Mouse (Mus musculus): ENCODE data around the gene Rad51d. TPM values are rescaled to one million over a fixed set of nuclear protein-coding genes. Genes with fewer than 3 reads are reported as not detected.
A peak's percentile ranks its signal among the peaks of the same experiment; 100 is the strongest.
"Not testable (repeated sequence)": the region's sequence is repeated elsewhere in the genome, so short reads cannot be mapped to it uniquely, and the experiment has no call there.

Rad51d gene
- total RNA-seq, 2 experiments from 2014 or later = 14.7 to 18.0 TPM

DNA sequence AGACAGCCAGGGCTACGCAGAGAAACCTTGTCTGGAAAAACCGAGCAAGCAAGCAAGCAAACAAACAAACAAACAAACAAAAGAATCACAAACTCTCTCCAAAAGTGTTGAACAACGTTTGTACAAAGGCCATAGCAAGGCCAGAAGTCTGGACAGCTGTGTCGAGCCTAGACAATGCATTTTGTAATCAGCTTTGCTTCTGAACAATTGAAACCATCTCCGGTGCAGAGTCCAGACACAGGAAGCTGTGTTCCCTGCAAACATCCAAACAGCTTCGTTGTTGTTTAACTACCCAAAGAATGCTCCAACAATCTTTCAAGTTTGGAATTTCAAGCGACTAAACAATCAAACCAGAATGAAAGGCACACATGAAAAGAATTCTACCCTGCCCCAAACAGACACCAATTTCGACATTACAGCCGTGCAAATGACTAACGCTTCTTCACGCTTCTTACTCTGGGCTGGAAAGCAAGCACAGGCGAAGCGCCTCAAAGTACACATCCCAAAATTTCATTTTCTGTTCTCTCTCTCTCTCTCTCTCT, 33.0 kb downstream of the Rad51d start:
- no peak for DNase-seq (ENCODE audit: low spot score in 2 of 2)

DNA sequence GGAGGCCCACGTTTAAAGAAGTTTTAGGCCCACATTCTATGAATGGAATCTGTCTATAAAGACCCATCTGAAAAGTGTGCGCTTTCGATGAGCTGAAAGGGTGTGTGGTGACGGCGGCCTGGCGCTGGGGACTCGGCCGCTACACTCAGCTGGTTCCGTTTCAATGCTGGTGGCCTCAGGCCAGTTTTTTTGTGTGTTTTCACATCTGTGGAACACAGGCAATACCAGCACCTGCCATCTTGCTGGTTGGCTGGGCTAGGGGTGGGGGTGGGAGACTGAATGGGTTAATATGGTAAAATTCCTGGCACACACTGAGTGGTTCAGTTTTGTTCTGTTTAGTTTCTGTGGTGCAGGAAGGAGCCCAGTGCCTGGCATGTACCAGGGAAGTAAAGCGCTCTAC, 34.4 kb downstream of the Rad51d start:
- DNase-seq (ENCODE audit: low spot score in 2 of 2) = no peak

DNA sequence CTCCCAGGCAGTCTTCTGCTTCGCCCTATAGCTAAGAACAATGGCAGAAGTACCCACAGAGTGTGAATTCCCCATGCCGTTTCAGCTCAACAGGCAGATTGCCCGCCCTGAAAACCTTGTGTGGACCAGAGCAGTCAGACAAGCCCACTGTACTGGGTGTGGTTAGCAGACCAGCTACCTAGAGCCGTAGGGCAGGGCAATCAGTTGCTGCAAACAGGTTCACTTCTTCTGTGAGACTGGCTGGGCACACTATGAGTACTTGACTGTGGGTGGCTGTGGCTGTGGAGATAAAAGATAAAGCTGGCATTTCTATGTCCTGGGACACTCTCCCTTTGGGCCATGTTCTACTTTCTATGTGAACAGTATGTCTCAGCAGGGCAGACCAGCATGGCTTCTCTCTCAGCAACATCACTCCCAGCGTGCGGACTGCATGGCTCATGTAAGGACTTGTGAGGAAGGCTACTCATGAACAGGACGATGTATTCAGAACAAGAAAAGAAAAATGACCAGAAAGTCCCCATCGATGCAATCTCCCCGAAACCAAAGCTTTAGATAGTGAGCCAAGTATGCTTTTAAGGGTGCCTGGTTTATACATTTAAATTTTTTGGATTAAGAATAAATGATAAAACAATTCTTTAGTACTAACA, 35.0 kb downstream of the Rad51d start:
- no peak for DNase-seq (ENCODE audit: low spot score in 2 of 2)

- DNase-seq (ENCODE audit: low spot score in 2 of 2) = no peak
Observed at GRCm38 (mm10) chr11:82854111-82854510, 36.3 kb downstream of the Rad51d start.

DNA sequence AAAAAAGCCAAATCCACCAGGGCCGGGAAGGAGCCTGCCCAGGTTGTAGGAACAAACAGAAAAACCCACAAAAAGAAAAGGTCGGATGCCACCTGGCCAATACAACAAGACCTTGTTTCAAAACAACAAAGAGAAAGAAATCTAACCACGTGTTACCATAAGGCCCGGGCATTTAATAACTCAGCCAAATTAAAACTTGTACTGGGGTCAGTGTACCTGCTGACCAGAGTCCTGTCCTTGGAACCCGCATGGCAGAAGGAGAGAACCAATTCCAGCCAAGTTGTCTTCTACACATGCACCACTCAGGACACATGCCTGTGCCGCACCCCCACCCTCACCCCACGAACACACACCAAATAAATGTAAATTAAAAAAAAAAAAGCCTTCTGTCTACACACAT, 37.5 kb downstream of the Rad51d start:
- no peak for DNase-seq (ENCODE audit: low spot score in 2 of 2)

DNA sequence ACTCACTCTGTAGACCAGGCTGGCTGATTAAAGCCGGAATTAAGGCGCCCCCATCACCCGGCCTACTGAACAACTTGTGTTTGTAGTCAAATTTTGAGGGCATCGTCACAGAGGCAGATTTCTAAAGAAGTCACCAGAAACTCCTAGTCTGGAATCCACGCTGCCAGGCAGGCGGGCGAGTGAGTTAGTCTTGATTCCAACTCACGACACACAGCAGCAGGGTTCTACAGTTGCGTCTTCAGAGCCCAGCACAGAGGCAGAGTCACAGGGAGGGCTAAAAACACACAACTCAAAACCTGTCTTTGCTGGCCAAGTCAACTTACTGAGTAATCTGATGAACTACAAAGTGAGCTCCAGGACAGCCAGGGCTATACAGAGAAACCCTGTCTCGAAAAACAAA, 37.9 kb downstream of the Rad51d start:
- no peak for DNase-seq (ENCODE audit: low spot score in 2 of 2)

- no peak for DNase-seq (ENCODE audit: low spot score in 2 of 2)
Observed at GRCm38 (mm10) chr11:82852115-82852514, 38.3 kb downstream of the Rad51d start.

GRCm38 (mm10) chr11:82850259-82850658, 40.2 kb downstream of the Rad51d start:
- DNase-seq (ENCODE audit: low spot score in 2 of 2) = no peak

DNA sequence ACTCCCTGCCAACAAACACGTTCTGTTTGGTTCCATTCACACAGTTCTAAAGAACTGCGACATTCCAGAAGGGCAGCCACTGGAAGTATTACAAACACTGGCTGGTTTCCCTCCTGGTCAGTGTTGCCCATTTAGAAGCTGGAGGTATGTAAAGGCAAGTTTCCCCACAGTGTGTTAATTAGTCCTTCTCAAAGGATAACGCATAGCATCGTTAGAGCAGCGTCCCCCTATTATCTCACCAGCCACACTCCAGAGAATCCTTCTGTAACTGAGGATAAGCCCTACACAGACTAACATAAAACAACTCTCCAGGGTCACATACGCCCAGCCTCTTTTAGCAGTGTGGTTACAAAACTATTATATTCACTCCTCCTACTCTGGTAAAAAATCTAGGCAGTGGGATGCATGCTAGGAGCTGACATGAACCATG, 42.8 kb downstream of the Rad51d start:
- DNase-seq (ENCODE audit: low spot score in 2 of 2) = no peak

DNA sequence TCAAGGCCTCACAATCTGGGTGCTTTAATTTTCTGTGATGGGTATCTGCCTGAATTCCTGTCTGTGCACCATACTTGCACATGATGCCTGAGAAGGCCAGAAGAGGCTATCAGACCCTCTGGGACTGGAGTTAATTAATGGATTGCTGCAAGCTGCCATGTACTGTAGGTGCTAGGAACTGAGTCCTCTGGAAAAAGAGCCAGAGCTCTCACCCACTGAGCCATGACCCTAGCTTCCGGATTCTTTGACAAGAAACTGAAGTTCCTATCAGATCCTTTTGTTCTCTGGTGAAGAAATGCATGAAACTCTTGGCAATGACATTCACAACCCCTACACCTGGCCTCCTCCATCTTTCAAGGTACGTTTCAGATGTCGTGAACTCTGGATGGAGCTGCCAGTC, 43.5 kb downstream of the Rad51d start:
- DNase-seq (ENCODE audit: low spot score in 2 of 2) = no peak

DNA sequence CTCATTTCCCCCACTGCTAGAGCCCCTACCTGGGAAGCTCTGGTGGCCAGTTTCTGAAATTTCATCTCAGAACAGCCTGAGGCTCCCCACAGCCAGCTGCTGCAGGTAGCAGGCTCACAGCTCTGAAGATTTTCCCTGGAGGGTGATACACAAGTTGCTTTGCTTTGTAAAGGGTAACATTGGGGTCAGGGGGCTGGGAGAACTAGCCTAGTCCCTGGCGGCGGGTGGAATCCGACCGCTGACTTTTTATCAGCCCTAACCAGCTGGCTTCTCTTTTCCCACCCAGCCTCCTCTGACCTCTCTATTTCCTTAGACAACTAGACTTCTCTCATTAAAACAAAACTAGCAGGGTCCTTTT, 44.4 kb downstream of the Rad51d start:
- DNase-seq (ENCODE audit: low spot score in 2 of 2) = no peak

GRCm38 (mm10) chr11:82845415-82846078, 44.9 kb downstream of the Rad51d start:
- peak; percentile 33 to 59 for DNase-seq (ENCODE audit: low spot score in 2 of 2)

- no peak for DNase-seq (ENCODE audit: low spot score in 2 of 2)
Observed at GRCm38 (mm10) chr11:82844771-82845414, 45.5 kb downstream of the Rad51d start.

GRCm38 (mm10) chr11:82838511-82838910, 51.9 kb downstream of the Rad51d start:
- DNase-seq (ENCODE audit: low spot score in 2 of 2) = no peak

DNA sequence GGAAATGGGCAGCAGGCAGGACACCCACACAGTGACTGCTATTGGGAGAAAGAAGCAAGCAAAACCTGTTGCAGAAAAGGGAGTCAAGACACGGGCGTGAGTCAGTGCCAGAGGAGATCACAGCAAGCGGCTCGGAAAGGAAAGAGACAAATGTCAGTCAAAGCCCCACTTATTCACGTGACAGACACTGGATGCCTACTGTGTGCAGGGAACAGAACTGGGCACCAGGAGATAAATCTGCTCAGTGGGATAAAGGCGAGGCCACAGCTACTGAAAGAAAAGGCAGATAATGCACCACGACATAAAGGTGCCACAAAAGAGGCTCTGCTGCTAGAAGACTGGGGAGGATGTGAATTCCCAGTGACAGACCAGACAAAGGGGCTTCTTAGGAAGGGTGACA, 52.6 kb downstream of the Rad51d start:
- no peak for DNase-seq (ENCODE audit: low spot score in 2 of 2)

DNA sequence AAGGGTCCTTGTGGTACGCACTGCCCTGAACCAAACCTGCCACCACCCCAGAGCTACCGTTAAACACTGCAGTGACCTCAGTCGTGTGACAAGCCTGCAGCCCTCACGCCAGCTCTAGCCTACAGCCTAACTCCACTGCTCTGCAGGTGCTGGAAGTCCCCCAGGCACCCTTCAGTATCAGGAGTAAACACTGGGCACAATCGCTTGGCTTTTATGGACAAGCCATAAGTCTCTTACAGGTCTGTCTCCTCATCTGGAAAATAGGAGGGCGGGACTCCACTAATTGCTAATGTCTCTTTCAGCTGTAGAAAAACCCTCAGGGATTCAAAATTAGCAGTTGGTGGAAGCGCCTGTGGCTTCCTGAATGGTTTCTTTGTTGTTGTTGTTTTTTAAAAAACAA, 53.2 kb downstream of the Rad51d start:
- no peak for DNase-seq (ENCODE audit: low spot score in 2 of 2)

GRCm38 (mm10) chr11:82835616-82836432, 54.6 kb downstream of the Rad51d start:
- DNase-seq (ENCODE audit: low spot score in 2 of 2) = no peak

DNA sequence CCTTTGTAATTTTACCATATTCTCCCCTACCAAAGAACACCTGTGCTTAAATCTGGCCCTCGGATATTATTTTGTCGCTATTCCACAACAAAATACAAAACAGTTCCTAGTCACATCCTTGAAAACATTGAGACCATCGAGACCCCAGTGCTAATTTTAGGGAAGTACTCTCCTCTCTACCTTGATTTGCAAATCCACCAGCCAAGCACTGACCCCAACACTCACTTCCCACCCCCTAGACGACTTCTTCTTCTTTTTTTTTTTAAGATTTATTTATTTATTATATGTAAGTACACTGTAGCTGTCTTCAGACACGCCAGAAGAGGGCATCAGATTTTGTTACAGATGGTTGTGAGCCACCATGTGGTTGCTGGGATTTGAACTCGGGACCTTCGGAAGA, 56.1 kb downstream of the Rad51d start:
- DNase-seq (ENCODE audit: low spot score in 2 of 2) = not testable (repeated sequence)

GRCm38 (mm10) chr11:82833929-82834328, 56.5 kb downstream of the Rad51d start:
- no peak for DNase-seq (ENCODE audit: low spot score in 2 of 2)

GRCm38 (mm10) chr11:82832402-82832801, 58.0 kb downstream of the Rad51d start:
- not testable (repeated sequence) for DNase-seq (ENCODE audit: low spot score in 2 of 2)

Data from layer of hippocampus, adult 18-20 months (tissue).